Mouse (Mus musculus): ENCODE results near the gene Tmem206. TPM values are rescaled to one million over a fixed set of nuclear protein-coding genes. Genes with fewer than 3 reads are reported as not detected.

Tmem206 gene
- polyA plus RNA-seq, 1 experiment, result 10.1 TPM

GRCm38 (mm10) chr1:191293996-191294795 lies 31.5 kb upstream of the Tmem206 start:
- H3K4me1 ChIP-seq (ENCODE audit: control insufficient read depth, insufficient read depth, low read length), result no peaks in the 10 kb centered on the region
- TF ChIP-seq POLR2A (IDR thresholded peaks at IDR 0.05; ENCODE audit: insufficient read depth, low read length), result no peak
- no peak for TF ChIP-seq EP300 (IDR thresholded peaks at IDR 0.05; ENCODE audit: insufficient read depth, low read depth, low read length)
- no peak for TF ChIP-seq CTCF (IDR thresholded peaks at IDR 0.05; ENCODE audit: low read depth, low read length)
- H3K9me3 ChIP-seq (replicated peaks; ENCODE audit: control insufficient read depth, insufficient read depth, low read length, poor library complexity, severe bottlenecking), result no peaks in the 10 kb centered on the region
- no peak overlapping the region for H3K4me3 ChIP-seq (ENCODE audit: low read depth, low read length)
- H3K36me3 ChIP-seq (ENCODE audit: control insufficient read depth, insufficient read depth, low read length, poor library complexity, severe bottlenecking), result no peaks in the 10 kb centered on the region
- no peaks in the 10 kb centered on the region for H3K27me3 ChIP-seq (ENCODE audit: control insufficient read depth, insufficient read depth, low read length, poor library complexity, severe bottlenecking)
- H3K27ac ChIP-seq (ENCODE audit: insufficient read depth, low read length), result no peak overlapping the region
- no peak overlapping the region for H3K9ac ChIP-seq (ENCODE audit: low read depth, poor library complexity, severe bottlenecking)

GRCm38 (mm10) chr1:191295784-191296183 lies 29.9 kb upstream of the Tmem206 start:
- Histone ChIP-seq H3K27me3 (ENCODE audit: control insufficient read depth, insufficient read depth, low read length, poor library complexity, severe bottlenecking) (no peaks in the 10 kb centered on the region), H3K36me3 (ENCODE audit: control insufficient read depth, insufficient read depth, low read length, poor library complexity, severe bottlenecking) (no peaks in the 10 kb centered on the region), H3K9ac (ENCODE audit: low read depth, poor library complexity, severe bottlenecking) (no peak overlapping the region), H3K4me3 (ENCODE audit: low read depth, low read length) (no peak overlapping the region), H3K27ac (ENCODE audit: insufficient read depth, low read length) (no peak overlapping the region), H3K4me1 (ENCODE audit: control insufficient read depth, insufficient read depth, low read length) (no peaks in the 10 kb centered on the region), H3K9me3 (replicated peaks; ENCODE audit: control insufficient read depth, insufficient read depth, low read length, poor library complexity, severe bottlenecking) (no peaks in the 10 kb centered on the region)
- TF ChIP-seq EP300 (IDR thresholded peaks at IDR 0.05; ENCODE audit: insufficient read depth, low read depth, low read length), result no peak
- TF ChIP-seq POLR2A (IDR thresholded peaks at IDR 0.05; ENCODE audit: insufficient read depth, low read length), result no peak
- TF ChIP-seq CTCF (IDR thresholded peaks at IDR 0.05; ENCODE audit: low read depth, low read length), result no peak

DNA sequence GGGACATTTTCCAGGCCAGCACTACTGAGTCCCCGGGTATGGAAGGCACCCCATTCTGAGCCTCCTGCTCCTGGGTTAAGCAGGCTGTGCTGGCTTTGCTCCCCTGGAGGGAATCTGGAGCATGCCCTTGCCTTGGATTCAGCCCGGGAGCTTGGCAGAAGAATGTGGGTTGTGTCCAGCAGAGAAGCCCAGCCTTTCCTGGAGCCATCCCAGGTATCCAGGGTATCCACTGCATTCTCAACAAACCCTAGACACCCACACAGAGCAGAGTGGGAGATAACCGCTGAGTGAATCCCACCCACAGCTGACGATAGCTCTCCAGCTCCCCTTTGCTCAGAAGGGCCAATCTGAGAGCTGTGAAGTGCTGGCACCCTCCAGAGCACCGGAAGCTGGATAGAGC lies 29.3 kb upstream of the Tmem206 start:
- no peak overlapping the region for H3K4me3 ChIP-seq (ENCODE audit: low read depth, low read length)
- H3K36me3 ChIP-seq (ENCODE audit: control insufficient read depth, insufficient read depth, low read length, poor library complexity, severe bottlenecking), result no peaks in the 10 kb centered on the region
- no peak overlapping the region for H3K9ac ChIP-seq (ENCODE audit: low read depth, poor library complexity, severe bottlenecking)
- H3K4me1 ChIP-seq (ENCODE audit: control insufficient read depth, insufficient read depth, low read length), result no peaks in the 10 kb centered on the region
- TF ChIP-seq POLR2A (IDR thresholded peaks at IDR 0.05; ENCODE audit: insufficient read depth, low read length) (no peak), EP300 (IDR thresholded peaks at IDR 0.05; ENCODE audit: insufficient read depth, low read depth, low read length) (no peak), CTCF (IDR thresholded peaks at IDR 0.05; ENCODE audit: low read depth, low read length) (no peak)
- no peaks in the 10 kb centered on the region for H3K27me3 ChIP-seq (ENCODE audit: control insufficient read depth, insufficient read depth, low read length, poor library complexity, severe bottlenecking)
- no peaks in the 10 kb centered on the region for H3K9me3 ChIP-seq (replicated peaks; ENCODE audit: control insufficient read depth, insufficient read depth, low read length, poor library complexity, severe bottlenecking)
- H3K27ac ChIP-seq (ENCODE audit: insufficient read depth, low read length), result no peak overlapping the region

DNA sequence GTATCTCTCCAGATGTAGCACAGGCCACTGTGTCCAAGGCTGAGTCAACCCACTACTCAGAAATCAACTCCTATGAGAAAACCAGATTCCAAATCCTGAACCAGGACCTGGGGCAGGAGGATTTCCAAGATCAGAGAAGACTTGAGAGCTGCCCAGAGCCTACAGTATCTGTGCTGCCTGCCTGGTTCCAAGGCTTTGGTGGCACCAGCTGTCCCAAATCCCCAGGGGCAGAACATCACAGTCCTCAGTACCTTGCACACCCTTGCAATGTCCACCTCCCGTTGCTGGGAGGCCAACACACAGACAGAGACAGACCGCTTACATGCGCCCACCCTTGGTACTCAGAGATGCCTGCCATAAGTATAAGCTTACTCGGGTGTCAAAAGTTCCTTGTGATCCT lies 27.4 kb upstream of the Tmem206 start:
- no peak for TF ChIP-seq EP300 (IDR thresholded peaks at IDR 0.05; ENCODE audit: insufficient read depth, low read depth, low read length)
- no peak for TF ChIP-seq POLR2A (IDR thresholded peaks at IDR 0.05; ENCODE audit: insufficient read depth, low read length)
- TF ChIP-seq CTCF (IDR thresholded peaks at IDR 0.05; ENCODE audit: low read depth, low read length), result no peak
- H3K4me1 ChIP-seq (ENCODE audit: control insufficient read depth, insufficient read depth, low read length), result no peaks in the 10 kb centered on the region
- H3K9ac ChIP-seq (ENCODE audit: low read depth, poor library complexity, severe bottlenecking), result no peak overlapping the region
- H3K36me3 ChIP-seq (ENCODE audit: control insufficient read depth, insufficient read depth, low read length, poor library complexity, severe bottlenecking), result no peaks in the 10 kb centered on the region
- H3K4me3 ChIP-seq (ENCODE audit: low read depth, low read length), result no peak overlapping the region
- H3K9me3 ChIP-seq (replicated peaks; ENCODE audit: control insufficient read depth, insufficient read depth, low read length, poor library complexity, severe bottlenecking), result no peaks in the 10 kb centered on the region
- H3K27me3 ChIP-seq (ENCODE audit: control insufficient read depth, insufficient read depth, low read length, poor library complexity, severe bottlenecking), result no peaks in the 10 kb centered on the region
- H3K27ac ChIP-seq (ENCODE audit: insufficient read depth, low read length), result no peak overlapping the region

DNA sequence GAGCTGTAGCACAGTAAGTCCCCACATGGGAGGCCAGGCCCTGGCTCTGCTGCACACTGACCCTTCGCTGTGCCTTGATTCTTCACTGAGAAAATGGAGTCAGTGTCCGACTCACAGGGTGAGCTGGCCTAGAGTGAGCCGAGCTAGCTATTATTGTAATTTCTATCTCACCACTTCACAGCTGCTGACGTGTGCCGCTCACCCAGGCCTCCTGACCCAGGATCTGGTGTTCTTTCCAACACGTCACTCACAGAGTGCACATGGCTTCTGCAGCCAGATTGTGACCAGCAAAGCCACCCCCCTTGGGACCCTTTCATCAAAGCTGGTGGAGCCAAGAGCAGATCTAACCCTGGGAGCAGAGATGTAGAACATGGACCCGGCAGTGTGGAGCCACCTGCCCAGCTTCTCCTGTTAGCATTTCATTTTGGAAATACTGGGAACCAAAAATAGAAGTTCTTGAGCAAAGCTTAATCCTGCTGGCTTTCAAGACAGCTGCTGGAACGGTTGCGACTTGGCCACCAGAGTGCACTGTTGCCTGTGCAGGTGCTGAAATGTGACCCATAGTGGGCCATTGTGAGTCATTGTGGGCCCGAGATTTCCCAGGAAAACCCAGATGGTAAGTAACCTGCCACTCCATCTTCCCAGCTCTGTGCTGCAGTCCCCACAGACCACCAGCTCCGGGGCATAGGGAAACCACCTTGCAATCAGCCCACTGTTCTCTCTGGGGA lies 26.3 kb upstream of the Tmem206 start:
- Histone ChIP-seq H3K36me3 (ENCODE audit: control insufficient read depth, insufficient read depth, low read length, poor library complexity, severe bottlenecking) (no peaks in the 10 kb centered on the region), H3K27me3 (ENCODE audit: control insufficient read depth, insufficient read depth, low read length, poor library complexity, severe bottlenecking) (no peaks in the 10 kb centered on the region), H3K9ac (ENCODE audit: low read depth, poor library complexity, severe bottlenecking) (no peak overlapping the region), H3K4me1 (ENCODE audit: control insufficient read depth, insufficient read depth, low read length) (no peaks in the 10 kb centered on the region), H3K27ac (ENCODE audit: insufficient read depth, low read length) (no peak overlapping the region), H3K4me3 (ENCODE audit: low read depth, low read length) (no peak overlapping the region), H3K9me3 (replicated peaks; ENCODE audit: control insufficient read depth, insufficient read depth, low read length, poor library complexity, severe bottlenecking) (no peaks in the 10 kb centered on the region)
- TF ChIP-seq POLR2A (IDR thresholded peaks at IDR 0.05; ENCODE audit: insufficient read depth, low read length), result no peak
- peak; percentile 83 for TF ChIP-seq CTCF (IDR thresholded peaks at IDR 0.05; ENCODE audit: low read depth, low read length)
- no peak for TF ChIP-seq EP300 (IDR thresholded peaks at IDR 0.05; ENCODE audit: insufficient read depth, low read depth, low read length)

GRCm38 (mm10) chr1:191301903-191302302 lies 23.8 kb upstream of the Tmem206 start:
- TF ChIP-seq POLR2A (IDR thresholded peaks at IDR 0.05; ENCODE audit: insufficient read depth, low read length), result no peak
- no peak for TF ChIP-seq CTCF (IDR thresholded peaks at IDR 0.05; ENCODE audit: low read depth, low read length)
- TF ChIP-seq EP300 (IDR thresholded peaks at IDR 0.05; ENCODE audit: insufficient read depth, low read depth, low read length), result no peak
- no peak overlapping the region for H3K4me3 ChIP-seq (ENCODE audit: low read depth, low read length)
- no peaks in the 10 kb centered on the region for H3K27me3 ChIP-seq (ENCODE audit: control insufficient read depth, insufficient read depth, low read length, poor library complexity, severe bottlenecking)
- H3K9me3 ChIP-seq (replicated peaks; ENCODE audit: control insufficient read depth, insufficient read depth, low read length, poor library complexity, severe bottlenecking), result no peaks in the 10 kb centered on the region
- H3K27ac ChIP-seq (ENCODE audit: insufficient read depth, low read length), result no peak overlapping the region
- H3K9ac ChIP-seq (ENCODE audit: low read depth, poor library complexity, severe bottlenecking), result no peak overlapping the region
- H3K36me3 ChIP-seq (ENCODE audit: control insufficient read depth, insufficient read depth, low read length, poor library complexity, severe bottlenecking), result no peaks in the 10 kb centered on the region
- no peaks in the 10 kb centered on the region for H3K4me1 ChIP-seq (ENCODE audit: control insufficient read depth, insufficient read depth, low read length)

Measured in ES-Bruce4 (cell line).